Mouse (Mus musculus) adipocyte (in vitro differentiated cells): ENCODE data around the gene Speer4d.
A peak's percentile ranks its signal among the peaks of the same experiment; 100 is the strongest.
"Not testable (repeated sequence)": the region's sequence is repeated elsewhere in the genome, so short reads cannot be mapped to it uniquely, and the experiment has no call there.

Experiments used
- DNase-seq: peaks from one replicate; pipeline ENCODE4 v3.0.0-alpha.2; 2016; ENCODE audit warnings: low spot score

Speer4d gene

DNA sequence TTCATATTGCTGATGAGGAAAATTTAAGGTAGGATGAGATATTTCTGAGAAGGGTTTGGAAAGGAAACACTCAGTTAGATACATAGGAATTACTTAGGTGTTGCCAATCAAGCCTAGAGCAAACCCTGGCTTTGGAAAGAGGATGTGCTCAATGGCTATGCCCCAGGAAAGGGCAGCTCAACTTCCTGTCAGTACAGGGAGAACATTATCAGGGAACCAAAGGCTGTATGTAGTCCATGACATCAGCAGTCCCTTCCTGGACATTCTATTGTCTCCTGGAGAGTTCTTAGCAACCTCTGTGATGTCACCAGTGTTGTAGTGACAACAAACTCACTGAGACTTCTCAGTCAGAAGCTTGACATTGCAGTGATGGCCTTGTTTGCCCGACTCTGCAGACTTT lies at the start of gene Speer4d:
TSS of gene Speer4d (plus strand) at position 301 of the 400 bp plus-strand sequence.
- DNase-seq, result not testable (repeated sequence)

DNA sequence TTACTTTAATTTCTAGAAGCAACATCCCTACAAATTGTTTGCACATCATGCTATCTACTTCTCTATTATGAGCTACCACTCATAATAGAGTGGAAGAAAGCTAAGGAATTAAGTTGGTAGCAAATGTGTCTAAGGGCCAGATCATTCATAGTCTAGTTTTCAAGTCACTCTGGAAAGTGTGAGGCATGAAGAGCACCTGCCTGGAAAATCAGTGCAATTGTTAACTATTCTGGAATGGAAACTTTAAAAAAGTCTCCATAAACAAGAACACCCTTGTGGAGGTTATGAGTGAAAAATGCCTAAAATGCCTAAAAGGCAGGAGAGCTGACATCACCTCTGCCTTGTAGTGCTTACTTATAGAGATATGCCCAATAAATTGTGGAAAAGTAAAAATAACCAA lies 45.1 kb upstream of the Speer4d start:
- not testable (repeated sequence) for DNase-seq

GRCm38 (mm10) chr5:15577033-15577432 lies 41.8 kb upstream of the Speer4d start, which contains the start of gene Gm21083:
TSS of gene Gm21083 (plus strand) at chr5:15577333.
- not testable (repeated sequence) for DNase-seq

DNA sequence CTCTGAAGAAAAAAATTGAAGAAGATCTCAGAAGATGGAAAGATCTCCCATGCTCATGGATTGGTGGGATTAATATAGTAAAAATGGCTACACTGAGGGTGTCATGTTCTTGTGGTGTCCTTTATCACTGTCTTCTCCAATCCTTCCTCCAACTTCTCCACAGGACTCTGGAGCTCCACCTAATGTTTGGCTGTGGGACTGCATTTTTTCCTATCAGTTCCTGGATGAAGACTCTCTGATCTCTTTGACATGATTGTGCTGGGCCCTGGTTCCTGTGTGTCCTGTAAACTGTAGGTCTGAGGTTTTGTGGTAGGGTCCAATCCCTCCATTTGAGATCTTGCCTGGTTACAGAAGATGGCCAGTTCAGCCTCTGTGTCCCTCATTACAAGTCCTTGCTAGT lies 32.5 kb upstream of the Speer4d start:
- DNase-seq, result not testable (repeated sequence)

- DNase-seq, result peak; percentile 76
Observed at GRCm38 (mm10) chr5:15588291-15588690, 30.6 kb upstream of the Speer4d start.

- not testable (repeated sequence) for DNase-seq
Observed at GRCm38 (mm10) chr5:15590635-15591034, 28.2 kb upstream of the Speer4d start.

DNA sequence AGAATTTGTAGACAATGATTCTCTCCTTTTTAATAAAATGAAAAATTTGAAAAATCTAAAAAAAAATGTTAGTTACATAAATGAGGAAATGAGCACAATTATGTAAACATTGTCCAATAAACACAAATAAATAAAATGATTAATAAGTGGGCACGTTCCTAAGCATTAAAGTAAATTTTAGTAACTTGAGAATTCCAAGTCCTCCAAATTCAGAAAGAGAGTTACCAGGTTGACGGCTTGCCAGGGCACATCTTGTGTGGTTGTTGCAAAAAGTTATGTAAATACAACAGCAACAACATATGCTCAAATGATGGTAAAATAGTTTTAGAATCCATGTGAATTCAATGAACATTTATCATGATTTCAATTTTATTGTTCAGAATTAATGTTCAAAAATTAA lies 27.3 kb upstream of the Speer4d start:
- not testable (repeated sequence) for DNase-seq

GRCm38 (mm10) chr5:15598831-15599230 lies 20.0 kb upstream of the Speer4d start:
- not testable (repeated sequence) for DNase-seq

GRCm38 (mm10) chr5:15600342-15600741 lies 18.5 kb upstream of the Speer4d start:
- peak; percentile 39 for DNase-seq

DNA sequence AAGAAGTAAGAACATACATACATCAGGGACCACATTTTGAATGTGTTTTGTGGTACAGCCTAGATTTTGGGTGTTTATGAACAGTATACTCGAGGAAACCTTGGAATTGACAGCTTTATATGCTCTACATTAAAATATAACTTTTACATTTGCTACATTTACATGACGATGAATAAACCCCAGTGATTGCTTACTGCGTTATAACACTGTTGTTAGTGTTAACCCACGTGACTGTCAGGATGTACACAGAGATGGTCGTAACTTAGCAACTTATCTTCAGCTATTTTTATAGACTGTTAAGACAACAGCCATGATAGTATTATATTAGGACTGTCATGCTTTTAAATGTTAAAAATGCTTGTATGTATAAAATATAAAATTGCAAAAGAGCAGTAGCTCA lies 17.4 kb upstream of the Speer4d start:
- not testable (repeated sequence) for DNase-seq

GRCm38 (mm10) chr5:15601960-15602359 lies 16.9 kb upstream of the Speer4d start:
- DNase-seq, result not testable (repeated sequence)

GRCm38 (mm10) chr5:15602424-15602947 lies 16.4 kb upstream of the Speer4d start:
- peak; percentile 13 for DNase-seq

DNA sequence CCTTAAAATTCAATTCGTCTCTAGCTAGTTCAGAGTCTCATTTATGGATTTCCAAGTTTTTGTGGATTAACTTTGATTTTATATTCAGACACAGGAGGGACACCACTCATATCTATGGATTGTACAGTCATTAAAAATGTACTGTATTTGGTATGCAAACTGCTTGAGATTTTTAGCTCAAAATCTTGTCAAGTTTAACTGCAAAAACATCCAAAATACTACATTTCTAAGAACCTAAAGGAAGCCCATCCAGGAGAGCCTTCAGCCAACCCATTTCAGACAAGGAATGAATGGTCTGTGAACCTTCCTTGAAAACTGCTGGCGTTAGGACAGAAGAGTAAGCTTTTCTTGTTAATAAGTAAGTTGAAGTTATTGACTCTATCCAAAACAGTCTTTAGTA lies 15.9 kb upstream of the Speer4d start:
- DNase-seq, result not testable (repeated sequence)

GRCm38 (mm10) chr5:15603585-15603984 lies 15.3 kb upstream of the Speer4d start:
- not testable (repeated sequence) for DNase-seq

DNA sequence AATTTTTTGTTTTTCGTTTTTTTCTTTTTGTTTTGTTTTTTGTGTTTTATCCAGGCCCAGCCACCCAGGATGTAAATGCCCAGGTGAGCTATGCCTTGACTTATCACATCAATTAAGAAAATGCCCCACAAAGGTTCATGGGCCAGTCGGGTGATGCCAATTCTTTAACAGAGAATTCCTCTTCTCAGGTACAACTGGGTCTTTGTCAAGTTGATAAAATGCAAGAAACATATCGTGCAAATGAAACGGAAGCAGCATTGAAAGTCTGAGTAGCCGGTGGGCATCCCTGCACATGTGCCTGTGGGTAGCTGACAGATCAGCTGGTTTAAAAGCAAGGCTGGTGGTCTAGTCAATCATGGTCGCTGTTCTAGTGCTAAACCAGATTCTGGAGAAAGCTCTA lies 12.2 kb upstream of the Speer4d start:
- not testable (repeated sequence) for DNase-seq

DNA sequence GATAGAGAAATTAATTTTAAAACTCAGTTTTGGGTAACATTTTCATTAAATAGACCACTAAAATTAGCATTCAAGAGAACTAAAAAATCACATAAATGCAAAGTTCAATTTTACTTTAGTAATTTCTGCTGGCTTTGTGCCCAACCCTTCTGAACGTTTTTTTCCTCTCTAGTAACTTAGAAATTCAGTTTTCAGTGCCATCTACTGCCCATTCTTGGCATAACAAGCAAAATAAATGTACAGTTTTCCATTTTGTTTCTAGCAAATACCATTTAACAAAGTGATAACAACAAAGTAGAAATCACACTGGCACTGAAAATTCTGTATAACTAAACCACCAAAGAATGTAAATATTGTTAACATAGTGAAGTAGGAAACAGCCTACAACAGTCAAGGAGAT lies 8.2 kb upstream of the Speer4d start:
- peak; percentile 52 for DNase-seq

DNA sequence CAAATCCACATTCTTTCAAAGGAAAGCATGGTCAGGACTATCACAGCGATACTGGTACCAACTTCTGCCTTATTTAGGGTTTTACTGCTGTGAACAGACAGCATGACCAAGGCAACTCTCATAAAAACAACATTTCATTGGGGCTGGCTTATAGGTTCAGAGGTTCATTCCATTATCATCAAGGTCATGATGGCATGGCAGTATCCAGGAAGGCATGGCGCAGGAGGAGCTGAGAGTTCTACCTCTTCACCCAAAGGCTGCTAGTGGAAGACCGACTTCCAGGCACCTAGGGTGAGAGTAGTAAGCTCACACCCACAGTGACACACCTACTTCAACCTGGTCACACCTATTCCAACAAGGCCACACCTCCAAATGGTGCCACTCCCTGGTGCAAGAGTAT lies 2.7 kb upstream of the Speer4d start:
- DNase-seq, result not testable (repeated sequence)

- DNase-seq, result not testable (repeated sequence)
Observed at GRCm38 (mm10) chr5:15628136-15628535, 9.3 kb downstream of the Speer4d start.

- DNase-seq, result peak; percentile 43
Observed at GRCm38 (mm10) chr5:15630068-15630467, 11.2 kb downstream of the Speer4d start.

- DNase-seq, result not testable (repeated sequence)
Observed at GRCm38 (mm10) chr5:15637637-15638036, 18.8 kb downstream of the Speer4d start.

- DNase-seq, result not testable (repeated sequence)
Observed at GRCm38 (mm10) chr5:15645707-15646106, 26.8 kb downstream of the Speer4d start.

DNA sequence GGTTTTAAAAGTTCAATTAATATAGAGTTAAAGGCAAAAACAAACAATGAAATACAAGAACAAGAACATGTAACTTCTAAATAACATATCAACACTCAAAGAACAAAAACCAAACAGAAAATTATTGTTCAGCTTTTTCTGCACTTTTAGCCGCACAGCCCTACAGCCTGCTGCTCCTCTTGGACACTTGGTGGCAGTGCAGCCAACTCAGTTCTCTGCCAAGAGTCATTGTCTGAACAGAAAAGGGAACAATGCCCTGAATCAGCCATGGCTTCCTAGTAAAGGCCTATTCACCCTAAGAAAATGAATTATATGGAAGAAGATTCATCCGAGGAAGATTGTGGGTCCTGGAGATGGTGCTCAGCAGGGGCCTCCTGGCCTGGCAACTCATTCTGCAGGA lies 33.5 kb downstream of the Speer4d start:
- peak; percentile 7 for DNase-seq

GRCm38 (mm10) chr5:15656959-15657358 lies 38.1 kb downstream of the Speer4d start, which contains the start of gene 4930572O03Rik:
TSS of gene 4930572O03Rik (minus strand) at chr5:15657059.
- not testable (repeated sequence) for DNase-seq

GRCm38 (mm10) chr5:15663847-15664246 lies 45.0 kb downstream of the Speer4d start:
- DNase-seq, result not testable (repeated sequence)
